Mouse (Mus musculus) gastrocnemius, postnatal 4 days (tissue): ENCODE measurements around the gene Srarp. TPM values are rescaled to one million over a fixed set of nuclear protein-coding genes. Genes with fewer than 3 reads are reported as not detected.
A peak's percentile ranks its signal among the peaks of the same experiment; 100 is the strongest.

Experiments
- DNase-seq, 2 experiments: peaks; one replicate each; pipeline ENCODE4 v3.0.0; 2021 to 2022; ENCODE audit warnings: low spot score in 2 of 2, mixed read lengths in 2 of 2
- total RNA-seq, 2 experiments: library from RNA; stranded (reverse); gene quantifications; 2 replicates each; pipeline ENCODE4 v1.2.3; 2021

Gene Srarp
- total RNA-seq, 2 experiments from 2014 or later, result not detected

DNA sequence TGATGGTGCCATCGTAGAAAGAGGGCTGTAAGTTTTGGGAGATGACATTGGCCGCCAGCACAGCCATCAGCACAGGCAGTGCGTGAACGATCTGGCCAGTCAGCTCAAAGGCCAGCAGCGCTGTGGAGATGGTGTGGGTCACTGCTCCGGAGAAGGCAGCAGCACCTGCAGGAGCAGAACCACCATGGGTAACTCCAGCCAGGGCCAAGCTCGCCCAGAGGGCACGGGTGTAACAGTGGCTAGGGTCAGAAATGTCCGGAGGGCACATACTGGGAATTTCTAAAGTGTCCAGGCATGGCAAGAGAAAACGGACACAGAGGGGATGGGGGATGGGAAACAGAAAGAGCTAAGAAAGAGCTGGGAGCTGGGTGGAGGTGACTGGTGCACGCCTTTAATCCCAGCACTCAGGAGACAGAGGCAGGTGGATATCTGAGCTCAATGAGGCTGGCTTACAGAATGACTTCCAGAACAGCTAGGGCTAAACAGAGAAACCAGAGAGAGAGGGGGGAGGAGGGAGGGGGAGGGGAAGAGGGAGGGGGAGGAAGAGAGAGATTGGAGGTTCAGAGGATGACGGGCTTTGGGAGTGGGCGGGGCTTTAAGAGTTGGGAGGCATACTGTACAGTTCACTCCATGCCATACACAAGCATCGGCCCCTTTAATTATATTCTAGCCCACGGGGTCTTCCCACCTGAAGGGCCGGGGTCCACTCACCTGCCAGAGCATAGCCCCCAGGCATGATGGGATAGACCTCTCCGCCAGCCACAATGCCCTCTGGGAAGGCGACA, 46.3 kb downstream of the Srarp start:
- no peak for DNase-seq

DNA sequence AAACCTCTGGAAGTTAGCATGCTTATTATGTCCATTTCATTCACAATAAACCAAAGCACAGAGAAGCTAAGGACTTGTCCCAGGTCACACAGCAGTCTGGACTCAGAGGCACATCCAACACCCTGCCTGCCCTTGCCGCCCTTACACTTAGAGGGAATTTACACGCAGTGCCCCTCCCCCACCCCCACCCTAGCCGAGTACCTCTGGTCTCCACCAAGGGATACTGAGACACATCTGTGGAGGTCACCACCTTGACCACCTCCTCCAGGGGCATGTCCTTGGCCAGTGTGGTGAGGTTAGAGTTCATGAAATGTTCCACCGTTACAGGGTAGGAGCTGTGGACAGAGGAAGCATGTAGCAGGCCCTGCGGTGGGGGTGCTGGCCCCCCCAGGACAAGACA, 48.0 kb downstream of the Srarp start:
- no peak for DNase-seq

DNA sequence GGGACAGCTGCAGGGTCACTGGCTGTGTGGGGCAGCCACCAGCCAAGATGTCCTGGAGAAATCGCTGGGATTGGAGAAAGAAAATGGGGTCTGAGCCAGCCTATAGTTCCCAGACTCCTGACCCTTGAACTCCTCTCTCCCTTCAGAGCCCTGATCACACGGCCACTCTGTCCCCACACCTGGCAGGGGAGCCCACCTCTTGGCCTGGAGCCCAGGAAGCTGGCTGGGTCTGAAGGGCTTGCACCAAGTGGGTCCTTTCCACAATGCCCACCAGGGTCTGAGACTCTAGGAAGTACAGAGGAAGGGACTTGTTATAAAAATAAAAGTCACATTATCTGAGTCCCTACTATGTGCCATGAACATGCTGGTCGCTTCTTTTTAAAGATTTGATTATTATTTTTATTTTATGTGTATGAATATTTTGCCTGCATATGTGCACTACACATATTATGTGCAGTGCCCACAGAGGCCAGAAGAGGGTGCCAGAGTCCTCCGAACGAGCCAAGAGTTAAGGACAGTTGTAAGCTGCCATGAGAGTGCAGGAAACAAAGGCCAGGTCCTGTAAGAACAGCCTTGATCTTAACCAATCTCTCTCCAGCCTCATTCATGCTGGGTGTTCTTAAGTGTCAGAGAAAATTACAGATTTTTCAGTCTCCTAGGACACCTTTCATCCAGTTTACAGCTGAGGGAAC, 48.7 kb downstream of the Srarp start:
- DNase-seq, result peak in 1 of 2 experiments; percentile 68

DNA sequence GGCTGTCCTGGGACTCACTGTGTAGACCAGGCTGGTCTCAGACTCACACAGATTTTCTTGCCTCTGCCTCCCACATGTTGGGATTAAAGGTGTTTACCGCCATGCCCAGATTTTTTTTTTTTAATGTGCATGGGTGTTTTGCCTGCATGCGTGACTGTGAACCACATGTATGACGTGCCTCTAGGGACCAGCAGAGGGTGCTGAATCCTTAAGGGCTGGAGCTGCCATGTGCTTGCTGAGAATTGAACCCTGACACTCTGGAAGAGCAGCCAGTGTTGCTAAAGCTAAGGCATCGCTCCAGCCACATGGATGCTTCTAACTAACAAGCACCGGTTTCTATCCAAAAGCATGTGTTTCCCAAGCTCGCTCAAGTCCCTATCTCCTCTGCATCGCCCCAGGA, 49.8 kb downstream of the Srarp start:
- DNase-seq, result no peak

DNA sequence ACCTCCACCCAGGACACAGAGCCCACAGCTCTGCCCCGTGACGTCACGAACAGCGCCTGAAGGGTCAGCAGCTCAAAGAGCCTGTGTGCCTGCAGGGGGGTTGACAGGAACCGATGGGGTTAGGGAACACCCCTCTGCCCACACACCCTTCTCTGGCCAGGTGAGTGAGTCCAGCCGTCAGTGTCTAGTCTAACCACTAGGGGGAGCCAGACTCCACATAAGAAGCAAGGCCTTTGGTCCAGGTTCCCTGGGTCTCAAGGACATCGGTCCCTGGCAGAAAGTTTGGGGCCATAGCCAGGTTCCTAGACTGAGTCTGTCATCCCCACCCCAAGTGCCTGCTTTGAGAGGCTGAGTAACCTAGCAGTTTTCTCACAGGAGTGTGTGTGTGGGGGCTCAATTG, 50.6 kb downstream of the Srarp start:
- no peak for DNase-seq

Other genes with a start within 250 kb of the Srarp start
- gene Rsg1, start 222.1 kb downstream of the Srarp start, total RNA-seq, result 1 to 10 TPM; 1.1 to 1.3 TPM
- 1 to 10 TPM; 3.0 to 4.7 TPM for gene Arhgef19, start 196.6 kb downstream of the Srarp start, total RNA-seq
- gene Epha2, start 134.9 kb downstream of the Srarp start, total RNA-seq, result 1 to 10 TPM; 3.7 to 4.7 TPM
- gene Fam131c, start 67.9 kb downstream of the Srarp start, total RNA-seq, result under 1 TPM in 1 of 2 experiments, not detected in 1; 0.25 TPM
- 1 to 10 TPM; 1.6 to 2.6 TPM for gene Clcnka, start 37.4 kb downstream of the Srarp start, total RNA-seq
- under 1 TPM; 0.34 to 0.88 TPM for gene Clcnkb, start 20.1 kb downstream of the Srarp start, total RNA-seq
- 100 to 1,000 TPM; 154 to 183 TPM for gene Hspb7, start 15.3 kb downstream of the Srarp start, total RNA-seq
- 10 to 100 TPM; 19.9 to 21.2 TPM for gene Zbtb17, start 8.5 kb upstream of the Srarp start, total RNA-seq
- 10 to 100 TPM; 32.7 to 32.9 TPM for gene Spen, start 102.5 kb upstream of the Srarp start, total RNA-seq
- 10 to 100 TPM in 1 of 2 experiments, 1 to 10 TPM in 1; 7.4 to 10.6 TPM for gene Fblim1, start 170.0 kb upstream of the Srarp start, total RNA-seq
- gene Tmem82, start 182.5 kb upstream of the Srarp start, total RNA-seq, result 1 to 10 TPM; 3.5 to 4.3 TPM
- gene Slc25a34, start 187.7 kb upstream of the Srarp start, total RNA-seq, result 10 to 100 TPM; 21.4 to 26.7 TPM
- 10 to 100 TPM; 32.9 to 35.5 TPM for gene Plekhm2, start 228.8 kb upstream of the Srarp start, total RNA-seq
- 1 to 10 TPM; 3.6 to 5.1 TPM for gene Rsc1a1, start 249.5 kb upstream of the Srarp start, total RNA-seq